In the genomic region with DNA sequence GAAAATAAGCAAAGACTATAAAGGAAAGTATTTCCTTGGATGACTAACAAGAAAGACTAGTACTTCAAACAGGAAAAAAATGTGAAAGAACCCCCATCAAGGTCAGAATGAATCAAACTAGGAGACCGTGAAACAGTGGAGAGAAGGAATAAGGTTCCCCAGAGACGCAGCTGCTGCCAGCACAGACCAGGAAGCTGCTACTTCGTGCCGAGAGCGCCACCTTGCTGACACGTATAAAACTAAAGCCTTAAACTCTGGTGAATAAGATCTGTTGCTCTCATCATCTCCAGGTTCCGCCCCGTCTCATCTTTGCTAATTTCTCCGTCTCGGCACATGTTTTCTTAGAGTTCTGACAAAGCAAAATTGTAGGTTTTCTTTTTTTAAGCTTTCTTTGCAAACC, we compare ENCODE assay signal across 8 mouse cellular contexts.
DNase-seq lines count a peak whose midpoint lies in the region; ATAC-seq lines count a peak whose summit lies in the region.

No protein-coding gene starts in this region.

- H3K27me3 ChIP-seq in embryonic facial prominence, embryonic 15.5 days, result no peaks in the 10 kb centered on the region
- no peaks in the 10 kb centered on the region for H3K27me3 ChIP-seq in lung, embryonic 15.5 days

- no peak for ATAC-seq in embryonic facial prominence, embryonic 15.5 days (ENCODE audit: insufficient number of reproducible peaks, low FRiP score, low TSS enrichment, low read depth)
- peak; percentile 70; the same call in 1 of the 2 replicates for ATAC-seq in lung, embryonic 15.5 days (ENCODE audit: borderline replicate concordance, extremely low read depth, low FRiP score, low TSS enrichment)

- intact Hi-C loops in heart, postnatal 14 days (cut with DNase I), result no loop called here

- no peaks in the 10 kb centered on the region for H3K36me3 ChIP-seq in embryonic facial prominence, embryonic 15.5 days
- H3K36me3 ChIP-seq in lung, embryonic 15.5 days, result no peaks in the 10 kb centered on the region

- H3K9me3 ChIP-seq in embryonic facial prominence, embryonic 15.5 days (replicated peaks), result no peaks in the 10 kb centered on the region
- no peaks in the 10 kb centered on the region for H3K9me3 ChIP-seq in lung, embryonic 15.5 days

- no peak overlapping the region for H3K27ac ChIP-seq in embryonic facial prominence, embryonic 15.5 days (replicated peaks)
- H3K27ac ChIP-seq in lung, embryonic 15.5 days, result no peak overlapping the region

- WGBS in embryonic facial prominence, embryonic 15.5 days, result 7% methylated on average over 10 of the region's 10 CpGs
- 12% methylated on average over 10 of the region's 10 CpGs for WGBS in large intestine, adult 2 months
- WGBS in lung, embryonic 15.5 days, result 9% methylated on average over 10 of the region's 10 CpGs

- no peak overlapping the region for H3K9ac ChIP-seq in embryonic facial prominence, embryonic 15.5 days
- no peak overlapping the region for H3K9ac ChIP-seq in lung, embryonic 15.5 days

- 0 out of 2 replicates have a peak overlapping the region, but pooled peaks have one; percentile 10 for H3K4me2 ChIP-seq in embryonic facial prominence, embryonic 15.5 days (replicated peaks)
- no peak overlapping the region for H3K4me2 ChIP-seq in lung, embryonic 15.5 days

- DNase-seq in CD4-positive, CD25-positive, alpha-beta regulatory T cell, adult 2 months (ENCODE audit: low read depth, low spot score), result peak; percentile 93
- peak; percentile 10 to 50 for DNase-seq in adrenal gland, postnatal 4 days (ENCODE audit: low spot score in 2 of 2)
- DNase-seq in heart, postnatal 14 days, result peak; percentile 64 to 78
- DNase-seq in large intestine, adult 2 months (ENCODE audit: low read depth, low spot score), result peak; percentile 27
- peak; percentile 49 for DNase-seq in ovary, adult 18-20 months (ENCODE audit: low spot score)
- peak; percentile 66 to 68 for DNase-seq in thymus, adult 18-20 months

- no peaks in the 10 kb centered on the region for H3K4me1 ChIP-seq in embryonic facial prominence, embryonic 15.5 days
- no peaks in the 10 kb centered on the region for H3K4me1 ChIP-seq in lung, embryonic 15.5 days

- no peak overlapping the region for H3K4me3 ChIP-seq in embryonic facial prominence, embryonic 15.5 days (replicated peaks)
- no peak overlapping the region for H3K4me3 ChIP-seq in lung, embryonic 15.5 days

Comparison
In these comparisons a context has a peak if more than half of its experiments do, and no peak if none do; other contexts are left out.
1. DNase-seq: peak in every context shown above with its lines; median percentile 93 in CD4-positive, CD25-positive, alpha-beta regulatory T cell, adult 2 months; 71 in heart, postnatal 14 days; 67 in thymus, adult 18-20 months; 49 in ovary, adult 18-20 months; 30 in adrenal gland, postnatal 4 days; 27 in large intestine, adult 2 months.